Mouse (Mus musculus): ENCODE results near the gene Adprhl2. TPM values are rescaled to one million over a fixed set of nuclear protein-coding genes. Genes with fewer than 3 reads are reported as not detected.

Gene Adprhl2
- polyA plus RNA-seq, 1 experiment from 2014 or later: 33.8 TPM

DNA sequence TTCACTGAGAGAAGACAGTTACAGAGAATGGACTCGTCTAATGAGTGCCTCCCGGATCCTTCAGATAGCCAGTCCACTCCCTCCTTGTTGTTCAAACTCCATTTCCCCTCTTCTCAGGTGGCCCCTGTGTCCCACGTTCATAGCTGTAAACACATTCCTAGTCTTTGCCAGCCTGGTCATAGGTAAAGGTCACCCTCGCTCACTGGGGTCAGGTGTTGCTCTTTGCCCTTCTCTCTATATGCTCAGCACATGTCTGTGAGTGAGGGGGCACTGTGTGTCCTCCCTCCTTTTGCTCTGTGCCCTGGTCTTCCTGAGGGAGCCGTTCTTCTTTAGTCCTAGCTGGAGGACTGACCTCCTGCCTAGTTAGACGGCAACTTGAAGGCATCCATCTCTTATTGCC lies 1.7 kb downstream of the Adprhl2 start:
- 77% methylated on average over 6 of the region's 6 CpGs for WGBS

DNA sequence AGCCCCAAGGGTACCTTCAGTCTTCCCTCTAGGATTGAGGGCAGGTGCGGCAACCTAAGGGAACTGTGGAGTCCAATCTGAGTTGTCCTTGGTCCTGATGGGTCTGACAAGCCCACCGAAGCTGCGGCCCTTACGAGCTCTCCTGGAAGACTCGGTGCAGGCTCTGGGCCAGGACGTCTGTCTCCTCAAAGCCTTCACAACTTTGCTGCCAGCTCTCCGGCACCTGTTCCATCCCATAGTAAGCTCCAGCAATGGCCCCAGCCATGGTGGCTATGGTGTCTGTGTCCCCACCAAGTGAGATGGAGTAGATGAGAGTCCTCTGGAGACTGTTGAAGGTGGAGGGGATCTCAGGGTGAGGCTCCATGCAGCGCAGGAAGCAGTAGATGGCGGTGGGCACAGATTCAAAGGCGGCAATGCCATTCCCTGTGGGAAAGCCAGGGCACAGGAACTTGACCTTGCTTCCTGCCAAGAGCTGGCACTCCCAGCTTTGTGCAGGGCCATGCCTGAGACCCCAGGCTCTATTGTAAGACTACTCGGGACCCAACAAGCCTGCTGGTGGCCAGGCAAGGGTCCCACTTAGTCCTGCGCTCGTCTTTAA lies 5.0 kb downstream of the Adprhl2 start:
- H3K9ac ChIP-seq (ENCODE audit: low read length): no peak overlapping the region

More for the DNA sequence above, 1.7 kb downstream of the Adprhl2 start:
- Histone ChIP-seq H3K9ac (ENCODE audit: low read length) (no peak overlapping the region), H3K4me3 (ENCODE audit: low read depth, low read length) (no peak overlapping the region), H3K27ac (replicated peaks) (no peak overlapping the region), H3K4me1 (replicated peaks; ENCODE audit: control insufficient read depth, insufficient read depth) (no peaks in the 10 kb centered on the region; the same call in none of the 2 replicates), H3K36me3 (ENCODE audit: control insufficient read depth, insufficient read depth, low read length) (peaks cover 15% of the 10 kb centered on the region), H3K9me3 (ENCODE audit: control insufficient read depth, low read length) (no peaks in the 10 kb centered on the region), H3K4me2 (replicated peaks; ENCODE audit: low read depth) (no peak overlapping the region), H3K27me3 (ENCODE audit: control insufficient read depth, insufficient read depth, low read length) (no peaks in the 10 kb centered on the region)
- ATAC-seq (ENCODE audit: low FRiP score, low TSS enrichment) (no peak), DNase-seq (ENCODE audit: low spot score) (no peak)
- TF ChIP-seq CTCF (IDR thresholded peaks at IDR 0.05; ENCODE audit: low read depth) (no peak), EP300 (optimal IDR thresholded peaks at IDR 0.05) (no peak)

DNA sequence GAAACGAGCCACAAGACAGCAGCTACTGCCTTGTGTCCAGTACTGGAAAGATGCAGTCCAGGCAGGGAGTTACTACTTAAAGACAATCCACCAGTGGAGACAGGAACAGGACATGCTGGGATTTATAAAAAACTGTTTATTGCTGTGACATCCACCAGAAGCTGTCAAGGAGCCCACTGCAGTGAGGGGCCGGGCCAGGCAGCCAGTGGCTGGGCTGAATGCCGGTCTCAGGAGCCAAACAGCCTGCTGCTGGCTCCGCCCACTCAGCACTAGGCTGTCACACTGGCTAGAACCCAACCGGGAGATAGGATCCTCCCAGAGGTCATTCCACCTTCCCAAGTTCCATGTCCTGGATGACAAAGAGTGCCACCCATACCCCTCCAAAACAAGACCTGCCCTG lies 5.6 kb downstream of the Adprhl2 start:
- no peak overlapping the region for H3K9ac ChIP-seq (ENCODE audit: low read length)
- ATAC-seq (ENCODE audit: low FRiP score, low TSS enrichment) (peak; percentile 41; the same call in 1 of the 2 replicates), DNase-seq (ENCODE audit: low spot score) (peak; percentile 15)
- H3K4me2 ChIP-seq (replicated peaks; ENCODE audit: low read depth): no peak overlapping the region
- no peaks in the 10 kb centered on the region for H3K27me3 ChIP-seq (ENCODE audit: control insufficient read depth, insufficient read depth, low read length)
- H3K4me1 ChIP-seq (replicated peaks; ENCODE audit: control insufficient read depth, insufficient read depth): no peaks in the 10 kb centered on the region; the same call in none of the 2 replicates
- 32% methylated on average over 5 of the region's 5 CpGs for WGBS
- no peak for TF ChIP-seq CTCF (IDR thresholded peaks at IDR 0.05; ENCODE audit: low read depth)
- TF ChIP-seq EP300 (optimal IDR thresholded peaks at IDR 0.05): no peak
- no peaks in the 10 kb centered on the region for H3K9me3 ChIP-seq (ENCODE audit: control insufficient read depth, low read length)
- H3K36me3 ChIP-seq (ENCODE audit: control insufficient read depth, insufficient read depth, low read length): peaks cover 15% of the 10 kb centered on the region
- H3K4me3 ChIP-seq (ENCODE audit: low read depth, low read length): no peak overlapping the region
- no peak overlapping the region for H3K27ac ChIP-seq (replicated peaks)

More for the DNA sequence above, 5.0 kb downstream of the Adprhl2 start:
- Histone ChIP-seq H3K4me3 (ENCODE audit: low read depth, low read length) (no peak overlapping the region), H3K27me3 (ENCODE audit: control insufficient read depth, insufficient read depth, low read length) (no peaks in the 10 kb centered on the region), H3K27ac (replicated peaks) (no peak overlapping the region; the same call in 1 of the 2 replicates), H3K4me2 (replicated peaks; ENCODE audit: low read depth) (no peak overlapping the region), H3K4me1 (replicated peaks; ENCODE audit: control insufficient read depth, insufficient read depth) (no peaks in the 10 kb centered on the region; the same call in none of the 2 replicates), H3K36me3 (ENCODE audit: control insufficient read depth, insufficient read depth, low read length) (peaks cover 15% of the 10 kb centered on the region), H3K9me3 (ENCODE audit: control insufficient read depth, low read length) (no peaks in the 10 kb centered on the region)
- WGBS: 89% methylated on average over 13 of the region's 13 CpGs
- TF ChIP-seq CTCF (IDR thresholded peaks at IDR 0.05; ENCODE audit: low read depth) (no peak), EP300 (optimal IDR thresholded peaks at IDR 0.05) (no peak)
- ATAC-seq (ENCODE audit: low FRiP score, low TSS enrichment) (no peak), DNase-seq (ENCODE audit: low spot score) (peak; percentile 12)

DNA sequence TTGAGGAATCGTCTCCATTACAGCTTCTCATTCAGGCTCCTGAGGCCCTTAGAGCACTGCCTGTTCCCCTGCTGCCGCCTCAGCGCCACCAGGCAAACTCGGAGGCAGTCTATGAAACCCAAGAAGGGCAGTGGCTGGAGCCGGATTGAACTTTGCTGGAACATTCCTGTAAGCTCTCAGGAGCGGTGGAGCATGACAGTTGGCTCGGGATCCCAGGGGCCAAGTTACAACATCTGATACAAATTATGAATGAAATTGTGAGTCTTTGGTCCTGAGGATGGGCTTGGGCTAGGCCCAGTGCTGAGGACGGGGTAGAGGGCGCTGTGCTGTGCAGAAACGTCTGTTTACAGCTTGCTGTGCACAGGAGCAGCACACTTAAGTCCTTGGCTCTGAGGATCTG lies 7.1 kb downstream of the Adprhl2 start:
- no peaks in the 10 kb centered on the region for H3K4me1 ChIP-seq (replicated peaks; ENCODE audit: control insufficient read depth, insufficient read depth)
- no peak overlapping the region for H3K4me3 ChIP-seq (ENCODE audit: low read depth, low read length)
- 54% methylated on average over 10 of the region's 10 CpGs for WGBS
- DNase-seq (ENCODE audit: low spot score) (no peak), ATAC-seq (ENCODE audit: low FRiP score, low TSS enrichment) (no peak)
- H3K27me3 ChIP-seq (ENCODE audit: control insufficient read depth, insufficient read depth, low read length): no peaks in the 10 kb centered on the region
- no peak for TF ChIP-seq EP300 (optimal IDR thresholded peaks at IDR 0.05)
- TF ChIP-seq CTCF (IDR thresholded peaks at IDR 0.05; ENCODE audit: low read depth): peak; percentile 37
- no peak overlapping the region for H3K27ac ChIP-seq (replicated peaks)
- H3K36me3 ChIP-seq (ENCODE audit: control insufficient read depth, insufficient read depth, low read length): peaks cover 15% of the 10 kb centered on the region
- no peaks in the 10 kb centered on the region for H3K9me3 ChIP-seq (ENCODE audit: control insufficient read depth, low read length)
- H3K9ac ChIP-seq (ENCODE audit: low read length): no peak overlapping the region
- H3K4me2 ChIP-seq (replicated peaks; ENCODE audit: low read depth): no peak overlapping the region

DNA sequence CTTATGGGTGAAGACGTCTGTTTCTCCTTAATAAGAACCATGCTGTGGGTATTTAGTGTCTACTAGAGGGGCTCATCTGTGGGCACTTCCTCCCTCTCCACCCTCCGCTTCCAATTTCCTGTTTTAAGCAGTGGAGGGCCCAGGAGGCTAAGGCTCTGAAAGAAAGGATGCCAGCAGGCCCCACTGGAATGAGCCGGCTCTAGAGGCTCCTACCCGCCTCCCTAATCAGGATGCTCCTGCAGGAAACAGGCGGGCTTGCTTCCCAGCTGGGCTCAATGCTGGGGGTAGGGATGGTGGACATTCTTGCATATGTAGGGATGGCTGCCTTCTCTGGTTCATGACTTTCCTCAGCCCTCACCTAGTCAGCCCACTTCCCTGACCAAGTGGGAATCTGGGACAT lies 8.3 kb downstream of the Adprhl2 start:
- Histone ChIP-seq H3K36me3 (ENCODE audit: control insufficient read depth, insufficient read depth, low read length) (peaks cover 15% of the 10 kb centered on the region), H3K9me3 (ENCODE audit: control insufficient read depth, low read length) (no peaks in the 10 kb centered on the region), H3K4me2 (replicated peaks; ENCODE audit: low read depth) (no peak overlapping the region), H3K9ac (ENCODE audit: low read length) (no peak overlapping the region), H3K4me1 (replicated peaks; ENCODE audit: control insufficient read depth, insufficient read depth) (no peaks in the 10 kb centered on the region), H3K4me3 (ENCODE audit: low read depth, low read length) (no peak overlapping the region), H3K27ac (replicated peaks) (no peak overlapping the region), H3K27me3 (ENCODE audit: control insufficient read depth, insufficient read depth, low read length) (no peaks in the 10 kb centered on the region)
- ATAC-seq (ENCODE audit: low FRiP score, low TSS enrichment): no peak
- no peak for DNase-seq (ENCODE audit: low spot score)
- TF ChIP-seq CTCF (IDR thresholded peaks at IDR 0.05; ENCODE audit: low read depth) (no peak), EP300 (optimal IDR thresholded peaks at IDR 0.05) (no peak)
- WGBS: 60% methylated on average over 5 of the region's 5 CpGs

DNA sequence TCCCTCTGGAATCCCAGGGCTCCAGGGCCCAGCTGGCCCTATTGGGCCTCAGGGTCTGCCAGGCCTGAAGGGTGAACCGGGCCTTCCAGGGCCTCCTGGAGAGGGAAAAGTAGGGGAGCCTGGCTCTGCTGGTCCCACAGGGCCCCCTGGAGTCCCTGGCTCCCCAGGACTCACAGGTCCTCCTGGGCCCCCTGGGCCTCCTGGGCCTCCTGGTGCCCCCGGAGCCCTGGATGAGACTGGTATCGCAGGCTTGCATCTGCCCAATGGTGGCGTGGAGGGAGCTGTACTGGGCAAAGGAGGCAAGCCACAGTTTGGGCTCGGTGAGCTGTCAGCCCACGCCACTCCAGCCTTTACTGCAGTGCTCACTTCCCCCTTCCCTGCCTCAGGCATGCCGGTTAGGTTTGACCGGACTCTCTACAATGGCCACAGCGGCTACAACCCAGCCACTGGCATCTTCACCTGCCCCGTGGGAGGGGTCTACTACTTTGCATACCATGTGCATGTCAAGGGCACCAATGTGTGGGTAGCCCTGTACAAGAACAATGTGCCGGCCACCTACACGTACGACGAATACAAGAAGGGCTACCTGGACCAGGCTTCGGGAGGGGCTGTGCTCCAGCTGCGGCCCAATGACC lies 9.8 kb downstream of the Adprhl2 start:
- Histone ChIP-seq H3K9ac (ENCODE audit: low read length) (no peak overlapping the region), H3K27me3 (ENCODE audit: control insufficient read depth, insufficient read depth, low read length) (no peaks in the 10 kb centered on the region), H3K4me3 (ENCODE audit: low read depth, low read length) (no peak overlapping the region), H3K27ac (replicated peaks) (no peak overlapping the region), H3K4me2 (replicated peaks; ENCODE audit: low read depth) (no peak overlapping the region), H3K4me1 (replicated peaks; ENCODE audit: control insufficient read depth, insufficient read depth) (no peaks in the 10 kb centered on the region), H3K9me3 (ENCODE audit: control insufficient read depth, low read length) (no peaks in the 10 kb centered on the region), H3K36me3 (ENCODE audit: control insufficient read depth, insufficient read depth, low read length) (peaks cover 9% of the 10 kb centered on the region)
- TF ChIP-seq EP300 (optimal IDR thresholded peaks at IDR 0.05) (no peak), CTCF (IDR thresholded peaks at IDR 0.05; ENCODE audit: low read depth) (no peak)
- WGBS: 84% methylated on average over 16 of the region's 16 CpGs
- ATAC-seq (ENCODE audit: low FRiP score, low TSS enrichment) (no peak), DNase-seq (ENCODE audit: low spot score) (no peak)

Measured in stomach, postnatal 0 days (tissue).